Mouse (Mus musculus) heart, embryonic 16.5 days (tissue): ENCODE results near the gene Btg1-ps1. TPM values are rescaled to one million over a fixed set of nuclear protein-coding genes. Genes with fewer than 3 reads are reported as not detected.
"Not testable (repeated sequence)": the region's sequence is repeated elsewhere in the genome, so short reads cannot be mapped to it uniquely, and the experiment has no call there.

ENCODE experiments used
- ATAC-seq: fragments of 200-750 bp; cut with Nextera tagmentation; replicated peaks from 2 replicates; pipeline ENCODE4 v1.8.0; 2017; ENCODE audit warnings: moderate number of reproducible peaks; ENCODE audit not compliant: insufficient read depth, low FRiP score; ENCODE audit errors: extremely low read depth
- H3K27ac ChIP-seq: fragments of 300-500 bp; sonication (generic); 2 replicates; pipeline ENCODE4 v1.5.1; 2014; ENCODE audit warnings: mild to moderate bottlenecking, low read length, control low read depth, moderate library complexity
- H3K27me3 ChIP-seq: fragments of 300-500 bp; sonication (generic); 2 replicates; pipeline ENCODE4 v1.6.1; 2014; ENCODE audit warnings: low read length, mixed read lengths; ENCODE audit not compliant: control insufficient read depth, insufficient read depth
- H3K36me3 ChIP-seq: fragments of 300-500 bp; sonication (generic); 2 replicates; pipeline ENCODE4 v1.6.1; 2014; ENCODE audit not compliant: control insufficient read depth, insufficient read depth
- H3K4me1 ChIP-seq: fragments of 300-500 bp; sonication (generic); 2 replicates; pipeline ENCODE4 v1.6.1; 2014; ENCODE audit warnings: low read length, mixed read lengths; ENCODE audit not compliant: control insufficient read depth, insufficient read depth
- H3K4me2 ChIP-seq: fragments of 300-500 bp; sonication (generic); 2 replicates; pipeline ENCODE4 v1.6.1; 2014; ENCODE audit warnings: low read depth, mild to moderate bottlenecking, control low read depth, low read length
- H3K4me3 ChIP-seq: fragments of 300-500 bp; sonication (generic); 2 replicates; pipeline ENCODE4 v1.5.1; 2014; ENCODE audit warnings: mild to moderate bottlenecking, control low read depth, low read length
- H3K9ac ChIP-seq: fragments of 300-500 bp; sonication (generic); 2 replicates; pipeline ENCODE4 v1.6.1; 2014; ENCODE audit warnings: low read length, control low read depth
- H3K9me3 ChIP-seq: fragments of 300-500 bp; sonication (generic); replicated peaks from 2 replicates; pipeline ENCODE4 v1.6.1; 2016; ENCODE audit warnings: low read length; ENCODE audit not compliant: control insufficient read depth
- WGBS: fragments of 180-500 bp; shearing (Covaris S2); extraction: QIAGEN DNeasy Blood & Tissue Kit; methylation state at CpG from one replicate; pipeline ENCODE4 v1.1.7; 2014; 5-methylcytosine and 5-hydroxymethylcytosine counted together
- polyA plus RNA-seq: library from polyadenylated mRNA; unstranded; fragments of >200 nt; fragmentation: Nextera tagmentation; extraction: Ambion mirVana; gene quantifications from 2 replicates; pipeline ENCODE4 v1.2.1, GENCODE M21; 2015

Btg1-ps1 gene
- not detected in 2 replicates for polyA plus RNA-seq

- not testable (repeated sequence) for ATAC-seq, H3K4me1 ChIP-seq, H3K27ac ChIP-seq
Measured at GRCm38 (mm10) chrX:38018597-38018996, at the start of gene Btg1-ps1. Gene Btg1-ps1, minus strand, starts transcription at chrX:38018815.

GRCm38 (mm10) chrX:38066175-38066574, 47.6 kb upstream of the Btg1-ps1 start, which contains the start of gene Rhox10:
Gene Rhox10, plus strand, starts transcription at chrX:38066475.
- Histone ChIP-seq H3K4me1 (no peaks in the 10 kb centered on the region), H3K27me3 (no peaks in the 10 kb centered on the region), H3K36me3 (no peaks in the 10 kb centered on the region), H3K4me2 (no peak within 1 kb of the TSS), H3K9ac (no peak within 1 kb of the TSS), H3K4me3 (no peak within 1 kb of the TSS), H3K27ac (no peak within 1 kb of the TSS), H3K9me3 (peaks cover 3% of the 10 kb centered on the region; the same call in 1 of the 2 replicates)
- no peak for ATAC-seq
- WGBS, result 81% methylated on average over 11 of the region's 11 CpGs

More at GRCm38 (mm10) chrX:38018597-38018996, at the start of gene Btg1-ps1:
- H3K4me3 ChIP-seq, H3K9me3 ChIP-seq, H3K36me3 ChIP-seq, H3K9ac ChIP-seq, H3K4me2 ChIP-seq, H3K27me3 ChIP-seq: not testable (repeated sequence)

- Histone ChIP-seq H3K9ac (no peak overlapping the region), H3K27me3 (no peaks in the 10 kb centered on the region), H3K4me2 (no peak overlapping the region), H3K4me1 (no peaks in the 10 kb centered on the region), H3K27ac (no peak overlapping the region), H3K9me3 (peaks cover 3% of the 10 kb centered on the region; the same call in 1 of the 2 replicates), H3K36me3 (no peaks in the 10 kb centered on the region), H3K4me3 (no peak overlapping the region)
- WGBS, result 3% methylated on average over 1 of the region's 1 CpGs
- ATAC-seq, result no peak
Measured at GRCm38 (mm10) chrX:38061544-38061943, 42.9 kb upstream of the Btg1-ps1 start.

GRCm38 (mm10) chrX:38043014-38043413, 24.4 kb upstream of the Btg1-ps1 start, which contains the start of gene Btg1-ps2:
Gene Btg1-ps2, minus strand, starts transcription at chrX:38043114.
- H3K4me1 ChIP-seq, H3K4me3 ChIP-seq, H3K27me3 ChIP-seq, H3K27ac ChIP-seq, H3K4me2 ChIP-seq, ATAC-seq, H3K9ac ChIP-seq, H3K9me3 ChIP-seq, H3K36me3 ChIP-seq: not testable (repeated sequence)

GRCm38 (mm10) chrX:38039666-38040065, 21.1 kb upstream of the Btg1-ps1 start:
- no peaks in the 10 kb centered on the region for H3K36me3 ChIP-seq
- WGBS, result 83% methylated on average over 5 of the region's 5 CpGs

GRCm38 (mm10) chrX:38033841-38034240, 15.2 kb upstream of the Btg1-ps1 start:
- no peak for ATAC-seq
- Histone ChIP-seq H3K4me3 (no peak overlapping the region), H3K4me1 (no peaks in the 10 kb centered on the region), H3K27ac (no peak overlapping the region), H3K36me3 (no peaks in the 10 kb centered on the region), H3K9me3 (no peaks in the 10 kb centered on the region), H3K27me3 (no peaks in the 10 kb centered on the region), H3K9ac (no peak overlapping the region), H3K4me2 (no peak overlapping the region)
- WGBS, result 67% methylated on average over 2 of the region's 2 CpGs

More at GRCm38 (mm10) chrX:38039666-38040065, 21.1 kb upstream of the Btg1-ps1 start:
- no peak overlapping the region for H3K4me3 ChIP-seq
- no peak for ATAC-seq
- H3K4me1 ChIP-seq, result no peaks in the 10 kb centered on the region
- no peak overlapping the region for H3K4me2 ChIP-seq
- no peaks in the 10 kb centered on the region for H3K27me3 ChIP-seq
- no peak overlapping the region for H3K9ac ChIP-seq
- H3K9me3 ChIP-seq, result no peaks in the 10 kb centered on the region
- no peak overlapping the region for H3K27ac ChIP-seq

GRCm38 (mm10) chrX:38008756-38009155, 9.9 kb downstream of the Btg1-ps1 start:
- no peak overlapping the region for H3K4me2 ChIP-seq

More at GRCm38 (mm10) chrX:38008756-38009155, 9.9 kb downstream of the Btg1-ps1 start:
- ATAC-seq, result no peak
- H3K9me3 ChIP-seq, result no peaks in the 10 kb centered on the region
- no peak overlapping the region for H3K4me3 ChIP-seq
- H3K36me3 ChIP-seq, result no peaks in the 10 kb centered on the region
- H3K27me3 ChIP-seq, result no peaks in the 10 kb centered on the region
- H3K4me1 ChIP-seq, result no peaks in the 10 kb centered on the region
- 37% methylated on average over 2 of the region's 2 CpGs for WGBS
- H3K9ac ChIP-seq, result no peak overlapping the region
- H3K27ac ChIP-seq, result no peak overlapping the region

Other genes starting within 250 kb of the Btg1-ps1 start
- gene Rhox5, start 214.0 kb downstream of the Btg1-ps1 start, polyA plus RNA-seq, result 9.7 and 10.0 TPM in 2 replicates
- gene Rhox6, start 191.9 kb downstream of the Btg1-ps1 start, polyA plus RNA-seq, result not detected in 2 replicates
- gene Rhox7a, start 187.1 kb downstream of the Btg1-ps1 start, polyA plus RNA-seq, result not detected in 2 replicates
- gene Rhox8, start 139.9 kb downstream of the Btg1-ps1 start, polyA plus RNA-seq, result not detected in 2 replicates
- not detected in 2 replicates for gene Rhox7b, start 121.6 kb downstream of the Btg1-ps1 start, polyA plus RNA-seq
- not detected in 2 replicates for gene Rhox9, start 117.0 kb downstream of the Btg1-ps1 start, polyA plus RNA-seq
- gene Btg1-ps2, start 24.3 kb upstream of the Btg1-ps1 start, polyA plus RNA-seq, result not detected in 2 replicates
- gene Rhox10, start 47.7 kb upstream of the Btg1-ps1 start, polyA plus RNA-seq, result not detected in 2 replicates
- gene Rhox11, start 66.3 kb upstream of the Btg1-ps1 start, polyA plus RNA-seq, result not detected in 2 replicates
- not detected in 2 replicates for gene Rhox12, start 92.1 kb upstream of the Btg1-ps1 start, polyA plus RNA-seq
- gene Rhox13, start 102.4 kb upstream of the Btg1-ps1 start, polyA plus RNA-seq, result not detected in 2 replicates
- 2.1 and 2.4 TPM in 2 replicates for gene Zbtb33, start 171.0 kb upstream of the Btg1-ps1 start, polyA plus RNA-seq
- gene Tmem255a, start 233.6 kb upstream of the Btg1-ps1 start, polyA plus RNA-seq, result 29.5 and 30.2 TPM in 2 replicates